Mouse (Mus musculus) intestine, postnatal 0 days (tissue): Measurements from ENCODE around the gene Ccl22. TPM values are rescaled to one million over a fixed set of nuclear protein-coding genes. Genes with fewer than 3 reads are reported as not detected.

Experiments used
- ATAC-seq: fragments of 200-750 bp; cut with Nextera tagmentation; 2 replicates; pipeline ENCODE4 v1.8.0; 2017; ENCODE audit warnings: mild to moderate bottlenecking, moderate TSS enrichment, moderate library complexity
- H3K27ac ChIP-seq: fragments of 300-500 bp; sonication (generic); 2 replicates; pipeline ENCODE4 v1.5.1; 2014; ENCODE audit warnings: mild to moderate bottlenecking, low read depth, low read length, moderate library complexity
- H3K27me3 ChIP-seq: fragments of 300-500 bp; sonication (generic); replicated peaks from 2 replicates; pipeline ENCODE4 v1.6.1; 2014; ENCODE audit warnings: low read length, mixed read lengths; ENCODE audit not compliant: control insufficient read depth, insufficient read depth
- H3K36me3 ChIP-seq: fragments of 300-500 bp; sonication (generic); 2 replicates; pipeline ENCODE4 v1.6.1; 2014; ENCODE audit warnings: mild to moderate bottlenecking, moderate library complexity; ENCODE audit not compliant: control insufficient read depth, insufficient read depth
- H3K4me1 ChIP-seq: fragments of 300-500 bp; sonication (generic); replicated peaks from 2 replicates; pipeline ENCODE4 v1.6.1; 2014; ENCODE audit warnings: antibody characterized with exemption, low read length, mixed read lengths; ENCODE audit not compliant: control insufficient read depth, insufficient read depth
- H3K4me2 ChIP-seq: fragments of 300-500 bp; sonication (generic); replicated peaks from 2 replicates; pipeline ENCODE4 v1.6.1; 2014; ENCODE audit warnings: low read depth, mild to moderate bottlenecking, moderate library complexity
- H3K4me3 ChIP-seq: fragments of 300-500 bp; sonication (generic); 2 replicates; pipeline ENCODE4 v1.5.1; 2014; ENCODE audit warnings: low read depth, low read length
- H3K9ac ChIP-seq: fragments of 300-500 bp; sonication (generic); 2 replicates; pipeline ENCODE4 v1.6.1; 2014; ENCODE audit warnings: mild to moderate bottlenecking, low read depth, low read length
- H3K9me3 ChIP-seq: fragments of 300-500 bp; sonication (generic); 2 replicates; pipeline ENCODE4 v1.6.1; 2016; ENCODE audit warnings: mixed run types; ENCODE audit not compliant: control insufficient read depth
- CTCF ChIP-seq: sonication (generic); IDR thresholded peaks from 2 replicates; pipeline ENCODE4 v1.5.1; 2016; ENCODE audit warnings: low read depth, mild to moderate bottlenecking, control low read depth, antibody characterized with exemption, moderate library complexity
- WGBS: fragments of 180-500 bp; shearing (Covaris S2); extraction: QIAGEN DNeasy Blood & Tissue Kit; methylation state at CpG from one replicate; pipeline ENCODE4 v1.1.7; 2014; 5-methylcytosine and 5-hydroxymethylcytosine counted together
- polyA plus RNA-seq: library from polyadenylated mRNA; unstranded; fragments of >200 nt; fragmentation: Nextera tagmentation; extraction: Ambion mirVana; gene quantifications from 2 replicates; pipeline ENCODE4 v1.2.1, GENCODE M21; 2015

Ccl22 gene
- polyA plus RNA-seq, 1 experiment from 2014 or later = 0.05 TPM

DNA sequence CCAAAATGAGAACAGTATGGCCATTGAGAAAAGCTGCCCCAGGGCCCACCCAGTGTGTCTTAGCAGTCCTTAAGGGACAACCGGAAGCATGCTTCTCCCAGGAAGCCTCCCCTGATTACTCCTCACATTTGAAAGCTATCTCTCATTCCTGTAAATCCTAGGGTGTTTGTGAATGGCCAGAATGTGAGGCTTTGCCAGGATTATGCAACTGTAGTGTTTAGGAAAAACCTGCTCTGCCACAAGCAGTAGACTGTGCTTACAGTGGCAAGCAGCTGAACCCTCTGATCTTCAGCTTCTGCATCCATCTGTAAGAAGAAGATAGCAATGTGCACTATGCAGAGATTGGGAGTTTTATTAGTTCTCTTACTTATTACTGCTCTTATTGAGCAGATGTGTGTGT is 29.2 kb downstream of the Ccl22 start:
- Histone ChIP-seq H3K4me1 (peaks cover 12% of the 10 kb centered on the region), H3K9ac (no peak overlapping the region), H3K4me3 (no peak overlapping the region), H3K27me3 (no peaks in the 10 kb centered on the region), H3K9me3 (no peaks in the 10 kb centered on the region), H3K4me2 (no peak overlapping the region), H3K36me3 (no peaks in the 10 kb centered on the region; the same call in 1 of the 2 replicates), H3K27ac (no peak overlapping the region)
- WGBS = 75% methylated on average over 1 of the region's 1 CpGs
- ATAC-seq = no peak
- TF ChIP-seq CTCF = no peak

DNA sequence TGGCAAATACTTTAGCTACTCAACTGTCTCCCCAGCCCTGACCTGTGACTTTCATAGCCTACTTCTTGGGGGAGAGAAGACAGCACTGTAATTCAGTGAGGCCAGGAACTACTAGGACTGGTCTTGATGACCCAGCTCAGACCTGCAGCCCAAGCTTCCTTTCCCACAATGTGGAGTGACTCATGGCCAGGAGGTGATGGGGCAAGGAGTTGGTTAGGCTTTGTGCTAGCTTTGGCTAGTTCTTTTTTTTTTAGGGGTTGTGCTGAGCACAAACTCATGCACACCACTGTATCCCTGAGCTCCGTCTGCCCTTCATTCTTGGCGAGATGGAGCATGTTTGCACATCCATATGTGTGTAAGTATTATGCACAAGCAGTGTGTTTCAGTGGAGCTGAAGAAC is 31.0 kb downstream of the Ccl22 start:
- no peaks in the 10 kb centered on the region for H3K9me3 ChIP-seq

DNA sequence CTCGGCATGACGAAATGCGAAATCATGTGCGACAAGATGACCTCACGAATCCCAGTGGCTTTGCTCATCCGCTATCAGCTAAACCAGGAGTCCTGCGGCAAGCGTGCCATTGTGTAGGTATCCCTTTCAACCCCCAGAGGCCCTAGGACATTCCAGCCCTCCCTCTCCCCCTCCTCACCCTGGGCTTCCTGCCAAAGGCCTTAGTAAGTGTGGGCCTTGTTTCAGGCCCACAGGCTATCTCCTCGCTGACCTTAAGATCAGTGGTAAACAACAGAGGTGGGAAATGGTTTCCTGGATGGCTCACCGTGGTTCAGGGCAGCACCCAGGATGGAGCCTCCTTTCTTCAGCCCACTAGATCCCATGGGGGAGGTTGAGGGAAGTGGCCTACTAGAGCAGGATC is 32.6 kb downstream of the Ccl22 start:
- Histone ChIP-seq H3K27me3 (no peaks in the 10 kb centered on the region), H3K27ac (peak overlapping the region; percentile 75), H3K9ac (no peak overlapping the region), H3K4me2 (peak overlapping the region; percentile 7), H3K4me1 (peaks cover 19% of the 10 kb centered on the region), H3K4me3 (no peak overlapping the region), H3K9me3 (no peaks in the 10 kb centered on the region), H3K36me3 (peaks cover 11% of the 10 kb centered on the region)
- no peak for ATAC-seq
- 63% methylated on average over 10 of the region's 10 CpGs for WGBS
- TF ChIP-seq CTCF = no peak

More for the DNA sequence above, 31.0 kb downstream of the Ccl22 start:
- WGBS = 84% methylated on average over 2 of the region's 2 CpGs
- Histone ChIP-seq H3K36me3 (peaks cover 11% of the 10 kb centered on the region), H3K27ac (no peak overlapping the region), H3K4me3 (no peak overlapping the region), H3K9ac (no peak overlapping the region), H3K4me1 (peaks cover 22% of the 10 kb centered on the region), H3K27me3 (no peaks in the 10 kb centered on the region), H3K4me2 (no peak overlapping the region)
- TF ChIP-seq CTCF = no peak
- ATAC-seq = no peak

DNA sequence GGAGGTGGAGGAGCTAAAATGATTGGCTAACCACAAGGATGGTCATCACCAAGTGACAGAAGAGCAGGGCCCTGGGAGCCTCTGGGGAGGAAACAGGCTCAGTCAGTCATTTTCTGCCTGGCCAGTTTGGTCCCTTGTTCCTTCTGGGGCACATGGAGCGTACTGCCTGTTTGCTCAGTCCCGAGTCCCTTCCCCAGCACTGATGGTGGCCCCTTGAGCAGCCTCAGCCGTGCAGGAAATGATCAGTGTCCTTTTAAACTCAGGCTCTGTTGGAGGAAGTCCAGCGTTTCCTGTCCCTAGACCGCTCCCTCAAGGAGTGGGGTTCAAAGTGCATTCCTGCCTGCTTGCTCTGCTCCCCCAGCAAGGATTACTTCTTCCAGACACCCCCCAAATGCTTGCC is 33.1 kb downstream of the Ccl22 start:
- Histone ChIP-seq H3K27me3 (no peaks in the 10 kb centered on the region), H3K4me2 (peak overlapping the region; percentile 27), H3K36me3 (peaks cover 11% of the 10 kb centered on the region), H3K4me3 (no peak overlapping the region), H3K4me1 (peaks cover 19% of the 10 kb centered on the region), H3K9me3 (no peaks in the 10 kb centered on the region), H3K9ac (no peak overlapping the region), H3K27ac (peak overlapping the region; percentile 75)
- peak; percentile 66 for ATAC-seq
- 7% methylated on average over 5 of the region's 5 CpGs for WGBS
- TF ChIP-seq CTCF = no peak

DNA sequence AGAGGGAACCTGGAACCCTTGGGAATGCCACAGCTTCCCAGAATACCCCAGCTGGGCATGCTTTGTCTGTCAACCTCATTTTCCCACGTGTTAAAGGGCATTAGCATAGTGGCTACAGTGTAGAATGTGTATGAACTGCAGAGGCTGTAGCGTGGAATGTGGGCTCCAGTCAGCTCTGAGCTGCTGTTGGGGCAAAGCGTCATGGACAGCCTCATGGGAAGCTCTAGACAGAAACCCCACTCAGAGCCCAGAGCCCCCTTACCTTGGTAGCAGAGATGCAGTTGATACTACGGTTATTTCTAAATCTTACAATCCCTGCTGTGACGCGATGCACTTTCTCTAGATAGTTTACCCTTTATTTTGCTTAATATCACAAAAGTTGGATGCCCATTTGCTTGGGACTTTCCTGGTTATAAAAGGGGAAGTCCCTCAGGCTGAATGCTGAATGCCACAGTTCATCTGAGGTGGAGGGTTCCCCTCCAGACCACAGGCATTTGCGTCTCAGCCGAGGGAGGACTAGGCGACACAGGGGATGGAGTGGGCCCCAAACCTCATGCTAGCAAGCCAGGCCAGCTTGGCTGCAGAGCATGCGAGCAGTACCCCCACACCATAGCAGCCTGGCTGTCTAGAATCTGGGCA is 33.6 kb downstream of the Ccl22 start:
- Histone ChIP-seq H3K9me3 (no peaks in the 10 kb centered on the region), H3K9ac (no peak overlapping the region), H3K4me3 (no peak overlapping the region), H3K4me1 (peaks cover 19% of the 10 kb centered on the region), H3K36me3 (peaks cover 11% of the 10 kb centered on the region), H3K27ac (peak overlapping the region; percentile 75), H3K4me2 (0 out of 2 replicates have a peak overlapping the region, but pooled peaks have one; percentile 27), H3K27me3 (no peaks in the 10 kb centered on the region)
- no peak for TF ChIP-seq CTCF
- 57% methylated on average over 10 of the region's 10 CpGs for WGBS
- peak; percentile 4; the same call in 1 of the 2 replicates for ATAC-seq

DNA sequence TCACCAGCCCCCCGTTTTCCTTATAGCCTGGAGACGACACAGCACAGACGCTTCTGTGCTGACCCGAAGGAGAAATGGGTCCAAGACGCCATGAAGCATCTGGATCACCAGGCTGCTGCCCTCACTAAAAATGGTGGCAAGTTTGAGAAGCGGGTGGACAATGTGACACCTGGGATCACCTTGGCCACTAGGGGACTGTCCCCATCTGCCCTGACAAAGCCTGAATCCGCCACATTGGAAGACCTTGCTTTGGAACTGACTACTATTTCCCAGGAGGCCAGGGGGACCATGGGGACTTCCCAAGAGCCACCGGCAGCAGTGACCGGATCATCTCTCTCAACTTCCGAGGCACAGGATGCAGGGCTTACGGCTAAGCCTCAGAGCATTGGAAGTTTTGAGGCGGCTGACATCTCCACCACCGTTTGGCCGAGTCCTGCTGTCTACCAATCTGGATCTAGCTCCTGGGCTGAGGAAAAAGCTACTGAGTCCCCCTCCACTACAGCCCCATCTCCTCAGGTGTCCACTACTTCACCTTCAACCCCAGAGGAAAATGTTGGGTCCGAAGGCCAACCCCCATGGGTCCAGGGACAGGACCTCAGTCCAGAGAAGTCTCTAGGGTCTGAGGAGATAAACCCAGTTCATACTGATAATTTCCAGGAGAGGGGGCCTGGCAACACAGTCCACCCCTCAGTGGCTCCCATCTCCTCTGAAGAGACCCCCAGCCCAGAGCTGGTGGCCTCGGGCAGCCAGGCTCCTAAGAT is 34.3 kb downstream of the Ccl22 start:
- H3K27me3 ChIP-seq = no peaks in the 10 kb centered on the region
- no peak overlapping the region for H3K4me3 ChIP-seq
- no peak overlapping the region for H3K4me2 ChIP-seq
- no peak for ATAC-seq
- peaks cover 11% of the 10 kb centered on the region for H3K36me3 ChIP-seq
- 96% methylated on average over 16 of the region's 16 CpGs for WGBS
- no peak overlapping the region for H3K9ac ChIP-seq
- peaks cover 19% of the 10 kb centered on the region for H3K4me1 ChIP-seq
- H3K9me3 ChIP-seq = no peaks in the 10 kb centered on the region
- H3K27ac ChIP-seq = no peak overlapping the region
- peak; percentile 23; the same call in 1 of the 2 replicates for TF ChIP-seq CTCF
